Mouse (Mus musculus): ENCODE measurements around the gene Npas4. TPM values are rescaled to one million over a fixed set of nuclear protein-coding genes. Genes with fewer than 3 reads are reported as not detected.

The Npas4 gene
- polyA plus RNA-seq, 1 experiment from 2014 or later, result 0.42 TPM

DNA sequence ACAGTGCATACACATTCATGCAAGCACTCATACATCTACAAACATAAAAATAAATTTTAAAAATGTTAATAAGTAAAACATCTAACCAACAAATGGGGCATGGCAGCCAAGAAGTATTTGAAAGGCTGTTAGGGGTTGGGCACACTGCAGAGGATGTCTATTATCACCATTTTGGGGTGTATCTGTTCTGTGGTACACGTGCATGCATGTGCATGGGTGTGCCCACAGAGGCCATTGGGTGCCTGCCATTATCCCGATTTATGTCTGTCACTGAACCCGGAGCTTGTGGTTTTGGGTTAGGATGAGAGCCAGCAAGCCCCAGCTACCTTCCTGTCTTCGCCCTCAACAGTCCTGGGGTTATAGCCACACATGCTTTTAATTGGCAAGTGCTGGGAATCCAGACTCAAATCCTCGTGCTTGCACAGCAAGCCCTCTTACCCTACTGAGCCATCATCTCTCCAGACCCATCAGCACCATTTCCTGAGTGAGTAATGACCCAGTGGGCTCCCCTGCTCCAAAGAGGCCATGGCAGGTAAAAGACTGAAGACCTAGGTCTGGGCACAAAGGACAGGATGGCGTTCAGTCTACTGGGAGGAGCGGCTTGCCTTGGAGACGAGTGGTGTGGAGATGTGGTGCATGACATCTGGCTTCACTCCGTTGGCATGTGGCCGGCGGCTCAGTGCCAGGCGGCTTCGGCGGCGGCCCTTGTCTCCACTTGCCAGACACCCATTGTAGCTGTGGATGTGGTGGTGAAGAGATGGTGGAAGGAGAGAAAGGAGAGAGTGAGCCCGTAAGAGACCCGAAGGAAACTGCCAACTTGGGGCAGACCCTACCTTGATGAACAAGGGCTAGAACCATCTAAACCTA is 52.4 kb downstream of the Npas4 start:
- Histone ChIP-seq H3K27ac (replicated peaks) (no peak overlapping the region), H3K9ac (replicated peaks) (no peak overlapping the region), H3K27me3 (replicated peaks) (no peaks in the 10 kb centered on the region), H3K9me3 (replicated peaks) (no peaks in the 10 kb centered on the region), H3K4me3 (replicated peaks) (no peak overlapping the region), H3K36me3 (peaks cover 44% of the 10 kb centered on the region), H3K4me1 (peaks cover 14% of the 10 kb centered on the region), H3K4me2 (no peak overlapping the region)
- ATAC-seq (ENCODE audit: low FRiP score), result no peak
- WGBS, result 89% methylated on average over 17 of the region's 17 CpGs

DNA sequence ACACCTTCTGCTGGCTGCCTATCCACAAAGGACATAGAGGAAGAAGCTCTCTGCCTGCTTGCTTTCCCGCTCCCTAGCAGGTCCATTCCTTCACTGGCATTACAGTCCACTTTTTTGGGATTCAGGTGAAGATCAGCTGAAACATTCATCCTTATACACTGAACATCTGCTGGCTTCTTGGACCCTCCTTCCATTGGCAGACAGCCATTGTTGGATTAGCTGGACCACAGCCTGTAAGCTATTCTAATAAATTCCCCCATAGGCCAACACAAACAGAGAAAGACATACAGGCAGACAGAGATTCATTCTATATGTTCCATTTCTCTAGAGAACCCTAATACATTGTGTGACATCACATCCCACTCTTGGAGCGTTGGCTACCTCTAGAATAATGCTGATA is 53.2 kb downstream of the Npas4 start:
- 89% methylated on average over 2 of the region's 2 CpGs for WGBS
- no peak for ATAC-seq (ENCODE audit: low FRiP score)

More for the DNA sequence above, 53.2 kb downstream of the Npas4 start:
- no peak overlapping the region for H3K9ac ChIP-seq (replicated peaks)
- H3K4me3 ChIP-seq (replicated peaks), result no peak overlapping the region
- H3K9me3 ChIP-seq (replicated peaks), result no peaks in the 10 kb centered on the region
- H3K4me1 ChIP-seq, result peaks cover 7% of the 10 kb centered on the region
- peaks cover 52% of the 10 kb centered on the region for H3K36me3 ChIP-seq
- no peak overlapping the region for H3K27ac ChIP-seq (replicated peaks)
- H3K4me2 ChIP-seq, result no peak overlapping the region
- H3K27me3 ChIP-seq (replicated peaks), result no peaks in the 10 kb centered on the region

Other genes with a start within 250 kb of the Npas4 start
- gene Rbm4b, start 233.8 kb downstream of the Npas4 start, polyA plus RNA-seq (2015; fragmentation: Nextera tagmentation; extraction: Ambion mirVana), result 119 and 132 TPM in 2 replicates
- 67.2 and 76.2 TPM in 2 replicates for gene Rbm4, start 196.4 kb downstream of the Npas4 start, polyA plus RNA-seq (2015; fragmentation: Nextera tagmentation; extraction: Ambion mirVana)
- gene Gm21992, start 178.7 kb downstream of the Npas4 start, polyA plus RNA-seq (2015; fragmentation: Nextera tagmentation; extraction: Ambion mirVana), result 14.8 and 20.1 TPM in 2 replicates
- gene Rbm14, start 178.7 kb downstream of the Npas4 start, polyA plus RNA-seq (2015; fragmentation: Nextera tagmentation; extraction: Ambion mirVana), result 55.0 and 65.1 TPM in 2 replicates
- 42.4 and 47.9 TPM in 2 replicates for gene Ccs, start 151.0 kb downstream of the Npas4 start, polyA plus RNA-seq (2015; fragmentation: Nextera tagmentation; extraction: Ambion mirVana)
- 0.37 and 0.52 TPM in 2 replicates for gene Ccdc87, start 150.9 kb downstream of the Npas4 start, polyA plus RNA-seq (2015; fragmentation: Nextera tagmentation; extraction: Ambion mirVana)
- 74.5 and 86.5 TPM in 2 replicates for gene Ctsf, start 135.2 kb downstream of the Npas4 start, polyA plus RNA-seq (2015; fragmentation: Nextera tagmentation; extraction: Ambion mirVana)
- gene Actn3, start 112.4 kb downstream of the Npas4 start, polyA plus RNA-seq (2015; fragmentation: Nextera tagmentation; extraction: Ambion mirVana), result 2.9 and 11.3 TPM in 2 replicates
- 19.7 and 20.5 TPM in 2 replicates for gene Zdhhc24, start 111.6 kb downstream of the Npas4 start, polyA plus RNA-seq (2015; fragmentation: Nextera tagmentation; extraction: Ambion mirVana)
- 5.8 and 8.4 TPM in 2 replicates for gene Bbs1, start 83.7 kb downstream of the Npas4 start, polyA plus RNA-seq (2015; fragmentation: Nextera tagmentation; extraction: Ambion mirVana)
- gene Dpp3, start 62.0 kb downstream of the Npas4 start, polyA plus RNA-seq (2015; fragmentation: Nextera tagmentation; extraction: Ambion mirVana), result 104 TPM in 2 replicates
- gene Peli3, start 47.2 kb downstream of the Npas4 start, polyA plus RNA-seq (2015; fragmentation: Nextera tagmentation; extraction: Ambion mirVana), result 12.0 and 13.2 TPM in 2 replicates
- 97.3 and 105 TPM in 2 replicates for gene Mrpl11, start 28.2 kb downstream of the Npas4 start, polyA plus RNA-seq (2015; fragmentation: Nextera tagmentation; extraction: Ambion mirVana)
- 12.8 and 14.0 TPM in 2 replicates for gene Slc29a2, start 33.5 kb upstream of the Npas4 start, polyA plus RNA-seq (2015; fragmentation: Nextera tagmentation; extraction: Ambion mirVana)
- gene B4gat1, start 48.5 kb upstream of the Npas4 start, polyA plus RNA-seq (2015; fragmentation: Nextera tagmentation; extraction: Ambion mirVana), result 103 and 113 TPM in 2 replicates
- 4.1 and 4.2 TPM in 2 replicates for gene AC124502.3, start 48.6 kb upstream of the Npas4 start, polyA plus RNA-seq (2015; fragmentation: Nextera tagmentation; extraction: Ambion mirVana)
- gene Brms1, start 51.0 kb upstream of the Npas4 start, polyA plus RNA-seq (2015; fragmentation: Nextera tagmentation; extraction: Ambion mirVana), result 21.6 and 32.6 TPM in 2 replicates
- gene Rin1, start 60.2 kb upstream of the Npas4 start, polyA plus RNA-seq (2015; fragmentation: Nextera tagmentation; extraction: Ambion mirVana), result 0.89 and 1.0 TPM in 2 replicates
- 19.9 and 27.4 TPM in 2 replicates for gene Cd248, start 77.8 kb upstream of the Npas4 start, polyA plus RNA-seq (2015; fragmentation: Nextera tagmentation; extraction: Ambion mirVana)
- 29.7 and 38.5 TPM in 2 replicates for gene Tmem151a, start 95.2 kb upstream of the Npas4 start, polyA plus RNA-seq (2015; fragmentation: Nextera tagmentation; extraction: Ambion mirVana)
- gene Yif1a, start 98.2 kb upstream of the Npas4 start, polyA plus RNA-seq (2015; fragmentation: Nextera tagmentation; extraction: Ambion mirVana), result 56.8 and 66.1 TPM in 2 replicates
- 294 and 369 TPM in 2 replicates for gene Cnih2, start 108.2 kb upstream of the Npas4 start, polyA plus RNA-seq (2015; fragmentation: Nextera tagmentation; extraction: Ambion mirVana)
- gene Rab1b, start 116.8 kb upstream of the Npas4 start, polyA plus RNA-seq (2015; fragmentation: Nextera tagmentation; extraction: Ambion mirVana), result 205 and 218 TPM in 2 replicates
- 82.4 and 94.5 TPM in 2 replicates for gene Klc2, start 128.2 kb upstream of the Npas4 start, polyA plus RNA-seq (2015; fragmentation: Nextera tagmentation; extraction: Ambion mirVana)